Mouse (Mus musculus) myocyte (in vitro differentiated cells): Measurements from ENCODE around the gene Gpam. TPM values are rescaled to one million over a fixed set of nuclear protein-coding genes. Genes with fewer than 3 reads are reported as not detected.

ENCODE experiments used
- H3K27me3 ChIP-seq: one replicate; pipeline ENCODE4 v1.6.1; 2011; ENCODE audit not compliant: control insufficient read depth, insufficient read depth, insufficient read length
- H3K36me3 ChIP-seq: one replicate; pipeline ENCODE4 v1.6.1; 2011; ENCODE audit not compliant: control insufficient read depth, insufficient read depth
- H3K4me2 ChIP-seq: one replicate; pipeline ENCODE4 v1.6.1; 2011; ENCODE audit warnings: low read depth, control low read depth
- H3K4me3 ChIP-seq: one replicate; pipeline ENCODE4 v1.5.1; 2011; ENCODE audit warnings: mild to moderate bottlenecking, control low read depth, moderate library complexity
- H3K79me2 ChIP-seq: one replicate; pipeline ENCODE4 v1.6.1; 2011; ENCODE audit not compliant: control insufficient read depth, insufficient read depth
- H3ac ChIP-seq: one replicate; pipeline ENCODE4 v1.6.1; 2011; ENCODE audit not compliant: control insufficient read depth, insufficient read length
- CEBPB ChIP-seq: IDR thresholded peaks from 2 replicates; pipeline ENCODE4 v1.6.1; 2011; ENCODE audit warnings: mild to moderate bottlenecking, moderate library complexity; ENCODE audit not compliant: poor library complexity, insufficient read depth, severe bottlenecking
- E2F4 ChIP-seq: IDR thresholded peaks from one replicate; pipeline ENCODE4 v1.6.1; 2011; ENCODE audit warnings: mild to moderate bottlenecking, control low read depth, moderate library complexity; ENCODE audit not compliant: insufficient read depth
- MAX ChIP-seq: IDR thresholded peaks from one replicate; pipeline ENCODE4 v1.6.1; 2011; ENCODE audit warnings: low read depth, mild to moderate bottlenecking, control low read depth
- MYOD1 ChIP-seq, 3 experiments: IDR thresholded peaks; one replicate each; pipeline ENCODE4 v1.6.1; 2011; ENCODE audit warnings: control low read depth in 2 of 3, low read depth in 2 of 3, mild to moderate bottlenecking in 2 of 3, moderate library complexity in 1 of 3; ENCODE audit not compliant: insufficient read length in 2 of 3, control insufficient read depth in 1 of 3
- MYOG ChIP-seq, 3 experiments: IDR thresholded peaks; one replicate each; pipeline ENCODE4 v1.6.1; 2011; ENCODE audit warnings: control low read depth in 2 of 3, low read depth in 2 of 3, mild to moderate bottlenecking in 2 of 3; ENCODE audit not compliant: insufficient read length in 2 of 3, control insufficient read depth in 1 of 3, insufficient read depth in 1 of 3
- POLR2A ChIP-seq: IDR thresholded peaks from one replicate; pipeline ENCODE4 v1.6.1; 2011; ENCODE audit warnings: low read depth, mild to moderate bottlenecking, control low read depth, moderate library complexity; ENCODE audit not compliant: insufficient read length
- POLR2AphosphoS2 ChIP-seq: IDR thresholded peaks from one replicate; pipeline ENCODE4 v1.6.1; 2011; ENCODE audit warnings: low read depth, control low read depth; ENCODE audit not compliant: insufficient read length
- REST ChIP-seq: IDR thresholded peaks from one replicate; pipeline ENCODE4 v1.6.1; 2011; ENCODE audit warnings: mild to moderate bottlenecking, control low read depth, moderate library complexity; ENCODE audit not compliant: insufficient read depth, insufficient read length
- SRF ChIP-seq: IDR thresholded peaks from one replicate; pipeline ENCODE4 v1.6.1; 2011; ENCODE audit warnings: low read depth; ENCODE audit not compliant: control insufficient read depth, insufficient read length
- TCF12 ChIP-seq: IDR thresholded peaks from one replicate; pipeline ENCODE4 v1.6.1; 2011; ENCODE audit warnings: mild to moderate bottlenecking, control low read depth; ENCODE audit not compliant: poor library complexity, insufficient read depth, severe bottlenecking
- TCF3 ChIP-seq: IDR thresholded peaks from one replicate; pipeline ENCODE4 v1.6.1; 2011; ENCODE audit warnings: low read depth, control low read depth; ENCODE audit not compliant: insufficient read length
- USF1 ChIP-seq: IDR thresholded peaks from one replicate; pipeline ENCODE4 v1.6.1; 2011; ENCODE audit warnings: low read depth, mild to moderate bottlenecking, control low read depth, moderate library complexity
- polyA plus RNA-seq: library from polyadenylated mRNA; unstranded; fragments of >200 nt; fragmentation: generic; extraction: Trizol; gene quantifications from one replicate; pipeline ENCODE4 v1.2.1, GENCODE M21; 2012; ENCODE audit warnings: missing spikeins

The Gpam gene
- polyA plus RNA-seq, 1 experiment = 18.1 TPM

DNA sequence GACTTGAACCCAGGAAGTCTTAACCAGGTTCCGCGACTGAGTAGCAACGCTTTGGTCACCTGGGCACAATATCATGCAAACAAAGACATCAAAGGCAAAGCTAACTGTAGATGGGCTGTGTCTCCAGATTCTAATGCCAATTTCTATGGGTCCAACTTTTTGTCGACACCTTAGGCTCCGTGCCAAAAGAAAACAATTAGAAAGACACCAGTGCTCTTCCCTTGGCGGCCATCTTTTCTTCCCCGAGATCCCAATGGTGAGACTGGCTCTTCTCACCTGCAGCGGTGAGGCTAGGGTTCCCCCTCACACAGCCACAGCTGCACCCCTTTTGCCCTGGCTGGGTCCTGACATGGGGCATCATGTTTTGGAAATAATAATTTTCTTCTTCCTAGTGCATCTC lies 64.5 kb downstream of the Gpam start:
- Histone ChIP-seq H3K36me3 (no peaks in the 10 kb centered on the region), H3ac (no peak overlapping the region), H3K79me2 (no peaks in the 10 kb centered on the region), H3K4me2 (no peak overlapping the region), H3K4me3 (no peak overlapping the region), H3K27me3 (no peaks in the 10 kb centered on the region)
- TF ChIP-seq POLR2A (no peak), USF1 (no peak), CEBPB (no peak), MYOD1 (IDR thresholded peaks at IDR 0.05; ENCODE audit: control insufficient read depth in 1 of 3, insufficient read length in 2 of 3, low read depth in 2 of 3) (no peak), MYOG (IDR thresholded peaks at IDR 0.05; ENCODE audit: control insufficient read depth in 1 of 3, insufficient read depth in 1 of 3, insufficient read length in 2 of 3, low read depth in 2 of 3) (no peak), TCF12 (no peak)

DNA sequence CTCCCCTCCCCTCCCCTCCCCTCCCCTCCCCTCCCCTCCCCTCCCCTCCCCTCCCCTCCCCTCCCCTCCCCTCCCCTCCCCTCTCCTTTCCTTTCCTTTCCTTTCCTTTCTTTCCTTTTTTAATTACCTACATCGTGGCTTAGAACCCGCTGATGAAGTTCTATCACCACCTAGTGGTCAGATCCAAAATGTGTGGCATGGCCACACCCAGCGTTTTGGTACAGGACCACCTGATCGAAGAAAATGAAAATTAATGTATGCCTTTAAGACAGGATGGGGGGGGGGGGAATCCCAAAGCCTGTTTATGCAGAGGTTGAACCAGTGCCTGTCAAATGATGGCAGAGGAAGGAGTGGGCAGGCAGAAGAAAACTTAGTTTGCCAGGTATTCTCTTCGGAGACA lies 65.1 kb downstream of the Gpam start:
- no peak for TF ChIP-seq USF1
- no peak for TF ChIP-seq POLR2A
- no peak for TF ChIP-seq CEBPB
- no peak for TF ChIP-seq MAX
- no peak for TF ChIP-seq MYOG (IDR thresholded peaks at IDR 0.05; ENCODE audit: control insufficient read depth in 1 of 3, insufficient read depth in 1 of 3, insufficient read length in 2 of 3, low read depth in 2 of 3)
- no peak for TF ChIP-seq MYOD1 (IDR thresholded peaks at IDR 0.05; ENCODE audit: control insufficient read depth in 1 of 3, insufficient read length in 2 of 3, low read depth in 2 of 3)
- no peak for TF ChIP-seq POLR2AphosphoS2
- TF ChIP-seq TCF3 = no peak
- no peak for TF ChIP-seq TCF12
- TF ChIP-seq REST = no peak
- TF ChIP-seq E2F4 = no peak
- TF ChIP-seq SRF = no peak
- H3ac ChIP-seq = no peak overlapping the region
- H3K4me2 ChIP-seq = peak overlapping the region; percentile 22
- H3K36me3 ChIP-seq = no peaks in the 10 kb centered on the region
- no peaks in the 10 kb centered on the region for H3K79me2 ChIP-seq
- H3K4me3 ChIP-seq = no peak overlapping the region
- H3K27me3 ChIP-seq = no peaks in the 10 kb centered on the region

DNA sequence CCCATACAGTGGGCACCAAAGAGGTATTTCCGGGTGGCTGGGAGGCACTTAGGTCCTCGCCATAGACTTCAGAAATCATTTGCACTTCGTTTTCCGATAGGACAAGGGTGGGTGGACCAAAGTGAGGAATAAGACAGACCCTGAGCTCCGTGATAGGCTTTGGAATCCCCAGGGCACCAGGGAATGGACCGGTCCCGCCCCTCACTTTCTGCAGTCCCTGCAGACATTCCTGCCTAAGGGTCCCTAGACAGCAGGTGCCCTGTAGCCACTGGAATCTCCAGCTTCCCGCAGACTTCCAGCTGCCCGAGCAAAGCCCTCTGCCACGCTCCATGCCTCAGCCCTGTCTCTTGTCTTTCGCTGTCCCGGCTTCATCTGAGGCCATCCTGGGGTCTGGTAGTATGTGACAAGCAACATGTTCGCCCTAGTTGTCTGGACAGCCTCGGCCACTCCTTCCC lies 65.6 kb downstream of the Gpam start:
- Histone ChIP-seq H3K27me3 (no peaks in the 10 kb centered on the region), H3K4me3 (no peak overlapping the region), H3ac (no peak overlapping the region), H3K36me3 (no peaks in the 10 kb centered on the region), H3K4me2 (peak overlapping the region; percentile 46), H3K79me2 (no peaks in the 10 kb centered on the region)
- TF ChIP-seq MYOD1 (IDR thresholded peaks at IDR 0.05; ENCODE audit: control insufficient read depth in 1 of 3, insufficient read length in 2 of 3, low read depth in 2 of 3) (peak in 1 of 3 experiments; percentile 42), POLR2AphosphoS2 (no peak), MYOG (IDR thresholded peaks at IDR 0.05; ENCODE audit: control insufficient read depth in 1 of 3, insufficient read depth in 1 of 3, insufficient read length in 2 of 3, low read depth in 2 of 3) (peak in 2 of 3 experiments; percentile 24 to 78)

DNA sequence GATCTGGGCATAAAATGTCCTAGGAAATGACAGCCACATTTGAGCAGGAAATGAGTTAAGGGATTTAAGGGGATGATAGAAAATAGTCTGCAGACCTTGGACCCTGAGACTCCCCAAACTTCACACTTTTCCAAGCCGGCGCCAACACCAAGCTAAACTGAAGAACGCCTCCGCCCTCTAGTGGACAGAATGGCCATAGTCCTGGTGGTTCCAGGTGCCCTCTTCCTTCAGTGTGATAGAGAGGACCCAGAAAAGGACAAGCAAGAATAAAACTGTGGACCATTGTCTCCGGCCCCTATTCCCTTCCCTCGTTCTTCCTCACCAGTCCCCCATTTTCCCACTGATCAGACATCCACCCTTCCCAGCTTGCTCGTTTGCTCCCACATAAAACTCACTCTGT lies 66.1 kb downstream of the Gpam start:
- Histone ChIP-seq H3K4me3 (no peak overlapping the region), H3K36me3 (no peaks in the 10 kb centered on the region), H3ac (no peak overlapping the region), H3K4me2 (peak overlapping the region; percentile 46), H3K27me3 (no peaks in the 10 kb centered on the region), H3K79me2 (no peaks in the 10 kb centered on the region)
- TF ChIP-seq POLR2A (no peak), USF1 (no peak), MYOG (IDR thresholded peaks at IDR 0.05; ENCODE audit: control insufficient read depth in 1 of 3, insufficient read depth in 1 of 3, insufficient read length in 2 of 3, low read depth in 2 of 3) (no peak), TCF12 (no peak), TCF3 (no peak), MYOD1 (IDR thresholded peaks at IDR 0.05; ENCODE audit: control insufficient read depth in 1 of 3, insufficient read length in 2 of 3, low read depth in 2 of 3) (no peak), POLR2AphosphoS2 (no peak), E2F4 (no peak), CEBPB (no peak), REST (no peak), MAX (no peak), SRF (no peak)

DNA sequence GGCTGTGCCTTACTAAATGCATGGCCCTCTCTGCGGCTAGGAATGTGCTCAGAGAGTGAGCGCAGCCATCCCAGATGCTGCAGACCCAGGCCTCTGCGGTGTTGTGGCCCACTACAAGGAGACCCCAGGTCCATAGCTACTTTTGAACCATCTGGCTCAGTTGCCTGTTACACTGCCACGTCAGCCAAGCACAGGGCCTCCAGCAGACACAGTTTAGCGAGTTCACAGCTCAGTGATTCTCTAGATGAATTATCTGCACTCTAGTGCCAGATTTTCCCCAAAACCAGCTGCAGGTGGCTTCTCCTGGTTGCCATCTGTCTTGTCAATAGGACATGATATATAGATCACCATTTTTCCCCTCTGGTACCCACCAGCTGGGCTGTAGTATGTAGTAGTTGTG lies 69.6 kb downstream of the Gpam start:
- TF ChIP-seq POLR2AphosphoS2 (no peak), USF1 (no peak), E2F4 (no peak), TCF12 (no peak), MYOG (IDR thresholded peaks at IDR 0.05; ENCODE audit: control insufficient read depth in 1 of 3, insufficient read depth in 1 of 3, insufficient read length in 2 of 3, low read depth in 2 of 3) (no peak), POLR2A (no peak), REST (no peak), MYOD1 (IDR thresholded peaks at IDR 0.05; ENCODE audit: control insufficient read depth in 1 of 3, insufficient read length in 2 of 3, low read depth in 2 of 3) (no peak), SRF (no peak), CEBPB (no peak), TCF3 (no peak), MAX (no peak)
- no peaks in the 10 kb centered on the region for H3K27me3 ChIP-seq
- H3K79me2 ChIP-seq = no peaks in the 10 kb centered on the region
- no peaks in the 10 kb centered on the region for H3K36me3 ChIP-seq
- H3ac ChIP-seq = no peak overlapping the region
- H3K4me3 ChIP-seq = no peak overlapping the region
- no peak overlapping the region for H3K4me2 ChIP-seq
